Mouse (Mus musculus) olfactory bulb, adult 2 months (tissue): ENCODE results near the gene Cfap57. TPM values are rescaled to one million over a fixed set of nuclear protein-coding genes. Genes with fewer than 3 reads are reported as not detected.
"Not testable (repeated sequence)": the region's sequence is repeated elsewhere in the genome, so short reads cannot be mapped to it uniquely, and the experiment has no call there.

Experiments used
- H3K27ac ChIP-seq: fragments of 200-500 bp; 2 replicates; pipeline ENCODE4 v1.5.1; 2012; ENCODE audit warnings: low read depth, low read length; ENCODE audit not compliant: insufficient read depth
- H3K4me1 ChIP-seq: fragments of 200-500 bp; 2 replicates; pipeline ENCODE4 v1.6.1; 2012; ENCODE audit warnings: low read length; ENCODE audit not compliant: control insufficient read depth, insufficient read depth
- H3K4me3 ChIP-seq: fragments of 200-500 bp; 2 replicates; pipeline ENCODE4 v1.5.1; 2012; ENCODE audit warnings: mild to moderate bottlenecking, low read depth, low read length, moderate library complexity; ENCODE audit not compliant: insufficient read depth
- CTCF ChIP-seq: fragments of 200-500 bp; IDR thresholded peaks from 2 replicates; pipeline ENCODE4 v1.5.1; 2012; ENCODE audit warnings: low read depth, mild to moderate bottlenecking, low read length, moderate library complexity; ENCODE audit not compliant: insufficient read depth
- POLR2A ChIP-seq: fragments of 200-500 bp; IDR thresholded peaks from 2 replicates; pipeline ENCODE4 v1.6.1; 2012; ENCODE audit warnings: mild to moderate bottlenecking, low read depth, low read length, moderate library complexity; ENCODE audit not compliant: insufficient read depth
- WGBS: fragments of 180-500 bp; shearing (Covaris S2); methylation state at CpG from one replicate; pipeline ENCODE4 v1.1.7; 2018; 5-methylcytosine and 5-hydroxymethylcytosine counted together
- polyA plus RNA-seq: library from polyadenylated mRNA; stranded (reverse); fragments of >200 nt; gene quantifications from 2 replicates; pipeline ENCODE4 v1.2.4, GENCODE M21; 2012; ENCODE audit warnings: low replicate concordance; ENCODE audit not compliant: missing spikeins, insufficient read depth, insufficient read length

Gene Cfap57
- polyA plus RNA-seq, 1 experiment, result not detected

DNA sequence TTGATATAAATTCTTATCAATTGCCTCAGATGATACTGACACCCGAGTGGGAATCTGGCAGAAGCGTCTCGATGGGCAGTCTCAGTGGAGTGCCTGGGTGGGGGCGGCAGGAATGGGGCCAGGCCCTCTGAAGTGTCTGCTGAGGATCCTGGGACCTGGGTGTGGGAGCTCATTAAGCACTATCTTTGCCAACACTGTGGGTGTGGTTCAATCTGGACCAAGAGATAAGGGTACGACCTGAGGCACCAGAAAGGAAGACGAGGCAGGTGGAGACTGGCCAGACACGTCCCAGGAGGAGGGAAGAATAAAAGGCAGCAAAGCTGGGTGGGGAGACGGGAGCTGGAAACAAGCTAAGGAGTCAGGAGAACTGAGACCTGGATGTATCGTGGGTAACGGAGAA is 51.9 kb downstream of the Cfap57 start:
- Histone ChIP-seq H3K4me1 (no peaks in the 10 kb centered on the region), H3K27ac (no peak overlapping the region), H3K4me3 (no peak overlapping the region)
- 80% methylated on average over 10 of the region's 10 CpGs for WGBS
- TF ChIP-seq POLR2A (no peak), CTCF (no peak)

DNA sequence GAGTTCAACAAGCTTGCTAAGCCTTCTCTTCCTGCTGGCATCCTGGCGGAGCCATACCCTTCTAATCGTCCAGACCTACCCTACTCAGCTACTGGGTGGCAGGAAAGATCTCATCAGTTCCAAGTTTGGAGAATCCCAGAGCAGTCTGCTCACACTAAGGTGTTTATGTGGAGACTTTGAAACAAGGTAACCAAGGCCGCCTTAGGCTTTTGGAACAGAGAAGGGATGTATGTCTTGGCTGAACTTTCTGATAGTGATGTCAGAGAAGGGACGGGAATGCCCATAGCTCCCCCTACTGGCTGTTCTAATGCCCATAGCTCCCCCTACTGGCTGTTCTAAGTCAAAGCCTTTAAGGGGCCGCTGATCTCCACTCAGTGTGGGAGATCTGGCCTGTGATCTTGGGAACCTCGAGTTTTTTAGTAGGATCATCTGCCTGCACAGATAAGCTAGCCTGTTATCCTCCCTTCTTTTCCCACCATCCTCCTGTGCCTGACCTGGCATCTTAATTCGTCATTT is 54.4 kb downstream of the Cfap57 start:
- TF ChIP-seq CTCF (no peak), POLR2A (no peak)
- 35% methylated on average over 7 of the region's 7 CpGs for WGBS

DNA sequence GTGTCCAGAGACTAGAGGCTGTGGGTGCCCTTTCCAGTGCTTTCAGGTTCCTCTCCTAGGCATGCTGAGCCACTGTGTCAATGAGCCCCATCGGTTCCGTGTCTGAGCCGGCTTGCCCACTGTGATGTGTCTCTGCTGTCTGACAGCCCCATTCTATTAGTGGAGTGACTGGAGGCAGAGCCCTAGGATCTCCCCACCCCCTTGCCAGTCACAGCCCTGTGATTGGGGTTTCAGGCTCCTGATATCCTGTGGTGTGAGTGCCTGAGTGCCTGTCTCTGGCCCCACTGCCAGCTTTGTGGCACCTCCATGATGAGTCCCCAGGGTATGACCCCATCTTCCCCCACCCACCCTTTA is 55.7 kb downstream of the Cfap57 start:
- TF ChIP-seq CTCF, result no peak
- TF ChIP-seq POLR2A, result no peak
- Histone ChIP-seq H3K4me1 (no peaks in the 10 kb centered on the region), H3K27ac (no peak overlapping the region), H3K4me3 (no peak overlapping the region)
- 36% methylated on average over 3 of the region's 3 CpGs for WGBS

More for the DNA sequence above, 54.4 kb downstream of the Cfap57 start:
- no peak overlapping the region for H3K27ac ChIP-seq
- no peaks in the 10 kb centered on the region for H3K4me1 ChIP-seq
- no peak overlapping the region for H3K4me3 ChIP-seq

DNA sequence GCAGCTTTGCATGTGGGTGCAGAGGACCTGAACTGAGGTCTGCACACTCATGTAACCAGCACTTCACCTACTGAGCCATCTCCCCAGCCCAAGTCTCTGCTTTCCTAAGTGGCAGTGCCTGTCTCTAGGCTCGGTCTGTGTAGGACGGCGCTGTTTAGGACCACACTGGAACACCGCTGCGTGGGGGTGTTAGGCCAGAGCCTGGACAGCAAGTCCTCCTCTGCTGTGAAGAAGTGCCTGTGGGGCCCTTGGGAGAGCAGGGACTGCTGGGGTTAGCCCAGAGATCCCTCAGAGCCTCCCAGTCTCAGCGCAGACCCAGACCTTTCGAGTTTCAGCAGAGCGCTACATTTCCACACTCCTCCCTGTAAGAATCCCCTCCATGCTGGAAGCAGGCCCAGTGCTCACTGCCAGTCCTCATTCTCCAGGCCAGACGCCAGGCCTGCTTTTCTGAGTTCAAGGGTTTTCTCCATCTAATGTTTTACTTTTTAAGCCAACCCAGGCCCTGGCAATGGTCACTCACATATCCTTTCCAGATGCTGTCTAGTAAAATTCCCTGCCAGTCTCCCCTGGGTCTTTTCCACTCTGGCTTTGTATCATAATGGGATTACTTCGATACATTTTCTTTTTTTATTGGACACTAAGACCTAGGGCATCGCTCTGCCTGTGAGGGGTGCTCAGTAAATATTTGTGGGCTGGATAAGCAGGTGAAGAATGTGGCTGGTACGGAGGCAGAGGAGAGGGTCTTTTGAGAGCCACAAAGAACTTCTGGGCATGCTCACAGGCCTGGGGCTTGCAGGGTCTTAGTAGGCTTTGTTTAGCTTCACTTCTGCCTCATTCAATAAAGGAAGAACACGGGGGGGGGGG is 56.3 kb downstream of the Cfap57 start:
- 61% methylated on average over 13 of the region's 13 CpGs for WGBS
- TF ChIP-seq CTCF (no peak), POLR2A (no peak)
- Histone ChIP-seq H3K4me3 (no peak overlapping the region), H3K27ac (no peak overlapping the region), H3K4me1 (no peaks in the 10 kb centered on the region)

DNA sequence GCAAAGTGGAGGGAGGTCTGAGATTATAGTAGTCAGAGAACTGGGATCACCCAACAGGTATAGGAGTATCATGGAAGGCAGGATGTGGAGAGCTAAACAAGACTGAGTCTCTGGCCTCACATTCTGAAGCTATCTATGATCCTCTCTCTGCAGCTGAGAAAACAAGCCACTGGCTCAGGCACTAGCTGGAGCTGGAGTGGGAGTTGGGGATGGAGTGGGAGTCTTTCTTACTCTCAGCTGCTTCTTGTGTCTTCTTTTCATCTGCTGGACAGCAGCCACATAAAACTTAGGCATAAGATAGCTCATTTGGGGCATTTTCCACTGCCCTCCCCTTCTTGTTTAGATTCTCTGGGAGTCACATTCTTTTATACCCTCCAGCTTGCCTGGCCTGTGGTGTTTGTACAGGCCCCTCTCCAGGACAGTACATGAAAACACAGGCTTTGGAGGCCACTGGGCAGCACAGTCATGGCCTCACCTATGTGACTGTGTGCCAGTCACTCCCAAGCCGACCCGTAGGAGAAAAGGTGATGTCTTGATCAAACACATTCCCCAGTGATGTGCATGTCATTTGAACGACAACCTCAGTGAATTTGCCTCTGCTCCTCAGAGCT is 67.4 kb downstream of the Cfap57 start:
- Histone ChIP-seq H3K27ac (no peak overlapping the region), H3K4me1 (no peaks in the 10 kb centered on the region), H3K4me3 (no peak overlapping the region)
- WGBS, result 83% methylated on average over 3 of the region's 3 CpGs
- TF ChIP-seq CTCF (no peak), POLR2A (no peak)

DNA sequence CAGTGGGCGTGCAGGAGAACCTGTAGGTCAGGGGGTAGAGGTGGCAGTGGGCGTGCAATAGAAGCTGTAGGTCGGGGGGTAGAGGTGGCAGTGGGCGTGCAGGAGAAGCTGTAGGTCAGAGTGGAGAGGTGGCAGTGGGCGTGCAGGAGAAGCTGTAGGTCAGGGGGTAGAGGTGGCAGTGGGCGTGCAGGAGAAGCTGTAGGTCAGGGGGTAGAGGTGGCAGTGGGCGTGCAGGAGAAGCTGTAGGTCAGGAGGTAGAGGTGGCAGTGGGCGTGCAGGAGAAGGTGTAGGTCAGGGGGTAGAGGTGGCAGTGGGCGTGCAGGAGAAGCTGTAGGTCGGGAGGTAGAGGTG is 72.5 kb downstream of the Cfap57 start:
- H3K27ac ChIP-seq, H3K4me3 ChIP-seq, H3K4me1 ChIP-seq: not testable (repeated sequence)
- WGBS, result 90% methylated on average over 10 of the region's 10 CpGs

DNA sequence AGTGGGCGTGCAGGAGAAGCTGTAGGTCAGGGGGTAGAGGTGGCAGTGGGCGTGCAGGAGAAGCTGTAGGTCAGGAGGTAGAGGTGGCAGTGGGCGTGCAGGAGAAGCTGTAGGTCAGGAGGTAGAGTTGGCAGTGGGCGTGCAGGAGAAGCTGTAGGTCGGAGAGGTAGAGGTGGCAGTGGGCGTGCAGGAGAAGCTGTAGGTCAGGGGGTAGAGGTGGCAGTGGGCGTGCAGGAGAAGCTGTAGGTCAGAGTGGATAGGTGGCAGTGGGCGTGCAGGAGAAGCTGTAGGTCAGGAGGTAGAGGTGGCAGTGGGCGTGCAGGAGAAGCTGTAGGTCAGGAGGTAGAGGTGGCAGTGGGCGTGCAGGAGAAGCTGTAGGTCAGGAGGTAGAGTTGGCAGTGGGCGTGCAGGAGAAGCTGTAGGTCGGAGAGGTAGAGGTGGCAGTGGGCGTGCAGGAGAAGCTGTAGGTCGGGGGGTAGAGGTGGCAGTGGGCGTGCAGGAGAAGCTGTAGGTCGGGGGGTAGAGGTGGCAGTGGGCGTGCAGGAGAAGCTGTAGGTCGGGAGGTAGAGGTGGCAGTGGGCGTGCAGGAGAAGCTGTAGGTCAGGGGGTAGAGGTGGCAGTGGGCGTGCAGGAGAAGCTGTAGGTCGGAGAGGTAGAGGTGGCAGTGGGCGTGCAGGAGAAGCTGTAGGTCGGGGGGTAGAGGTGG is 73.0 kb downstream of the Cfap57 start:
- peaks cover 12% of the 10 kb centered on the region for H3K4me1 ChIP-seq
- 91% methylated on average over 23 of the region's 23 CpGs for WGBS
- H3K4me3 ChIP-seq, H3K27ac ChIP-seq: not testable (repeated sequence)

DNA sequence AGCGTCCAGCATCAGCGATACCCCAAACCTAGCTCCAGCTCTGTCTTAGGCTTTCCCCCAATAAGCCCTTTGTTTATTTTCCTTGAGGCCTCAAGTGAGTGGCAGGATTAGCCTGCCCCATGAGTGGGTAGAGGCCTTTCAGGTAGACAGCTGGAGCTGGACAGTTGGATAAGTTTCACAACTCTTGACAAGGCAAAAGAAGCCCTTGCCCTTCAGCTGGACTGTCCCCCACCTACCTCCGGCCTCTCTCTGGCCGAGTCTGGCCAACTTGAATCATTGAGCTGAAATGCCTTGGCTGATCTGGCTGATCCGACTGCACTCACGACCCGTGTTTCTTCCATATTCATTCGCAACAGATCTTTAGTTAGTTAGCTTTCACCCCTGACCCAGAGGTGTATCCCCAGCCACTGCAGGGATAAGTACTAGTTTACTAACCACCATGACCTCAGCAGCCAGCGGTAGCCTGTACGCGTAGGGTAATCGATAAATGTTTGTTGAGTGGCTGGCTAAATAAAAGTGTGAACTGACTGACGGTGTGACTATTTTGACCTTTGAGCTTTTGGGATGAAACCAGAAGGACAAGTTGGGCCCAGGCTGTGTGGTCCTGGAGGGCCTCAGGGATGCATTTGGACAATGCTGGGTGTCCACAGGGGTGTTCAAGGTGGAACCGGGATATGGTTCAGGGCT is 76.0 kb downstream of the Cfap57 start:
- Histone ChIP-seq H3K4me3 (no peak overlapping the region), H3K27ac (no peak overlapping the region), H3K4me1 (peaks cover 12% of the 10 kb centered on the region)
- 79% methylated on average over 14 of the region's 14 CpGs for WGBS
- no peak for TF ChIP-seq CTCF
- TF ChIP-seq POLR2A, result no peak

DNA sequence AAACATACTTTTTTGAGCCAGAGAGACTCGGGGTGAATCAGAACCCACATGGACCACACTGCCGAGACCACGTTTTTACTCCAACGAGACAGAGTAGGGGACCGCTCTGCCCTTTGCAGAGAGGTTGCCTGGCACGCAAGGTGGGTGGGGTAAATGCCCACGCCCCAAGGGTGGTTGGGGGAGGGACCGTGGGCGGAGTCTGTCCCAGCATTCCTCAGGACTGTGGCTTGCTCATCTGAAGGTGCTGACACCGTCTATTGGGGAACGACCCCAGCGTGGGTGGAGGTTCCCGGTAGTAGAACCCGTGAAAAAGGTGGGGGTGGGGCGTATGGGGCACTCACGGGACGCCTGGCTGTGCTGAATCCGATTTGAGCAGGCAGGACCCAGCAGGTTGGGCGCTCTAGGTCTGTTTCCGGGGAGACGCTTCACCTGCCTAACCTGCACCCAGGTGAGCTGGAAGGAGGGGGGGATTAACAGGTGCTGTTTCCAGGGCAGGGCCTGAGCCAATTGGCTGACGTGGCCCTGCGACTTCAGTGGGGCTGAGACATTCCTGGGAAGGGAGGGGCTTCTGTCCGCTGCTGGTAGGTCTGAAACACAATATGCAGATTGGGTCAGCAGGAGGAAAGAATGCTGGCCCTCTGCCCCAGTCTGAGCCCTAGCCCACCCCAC is 76.9 kb downstream of the Cfap57 start, which contains the start of gene Tmem125:
Gene Tmem125 (minus strand): TSS at position 453 of the 669 bp plus-strand sequence.
- WGBS, result 2% methylated on average over 24 of the region's 24 CpGs
- TF ChIP-seq POLR2A (no peak), CTCF (no peak)
- no peak within 1 kb of the TSS for H3K27ac ChIP-seq

More for the DNA sequence above, 76.9 kb downstream of the Cfap57 start, which contains the start of gene Tmem125:
- H3K4me3 ChIP-seq, result 0 out of 2 replicates have a peak within 1 kb of the TSS, but pooled peaks have one; percentile 4
- peaks cover 12% of the 10 kb centered on the region for H3K4me1 ChIP-seq
